ENCODE assay signal across 8 mouse cellular contexts in the genomic region with DNA sequence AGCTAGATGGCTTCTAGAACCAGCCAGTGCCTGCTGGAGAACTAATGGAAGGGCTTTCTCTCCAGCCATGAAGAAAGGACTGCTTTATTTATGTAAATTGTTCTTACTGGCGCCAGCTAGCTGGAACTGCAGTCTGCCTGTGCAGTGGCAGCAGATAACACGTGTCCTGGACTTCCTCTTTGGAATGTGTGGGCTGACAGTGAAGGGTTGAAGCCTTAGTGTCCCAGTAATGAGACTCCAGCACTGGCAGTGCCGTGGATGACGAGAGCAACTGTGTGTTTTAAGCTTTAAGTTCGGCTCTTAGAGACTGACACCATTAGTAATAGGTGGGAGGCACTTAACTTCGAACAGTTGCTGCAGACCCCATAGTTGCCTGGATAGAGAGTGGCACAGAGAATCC. TPM values are rescaled to one million over a fixed set of nuclear protein-coding genes. Genes with fewer than 3 reads are reported as not detected.
DNase-seq lines count a peak whose midpoint lies in the region; ATAC-seq and TF ChIP-seq lines count a peak whose summit lies in the region.

No protein-coding gene starts in this region.

- ATAC-seq in hindbrain, embryonic 11.5 days (ENCODE audit: low FRiP score), result peak; percentile 87
- ATAC-seq in megakaryocyte progenitor cell, adult 5-6 weeks (replicated peaks; ENCODE audit: poor library complexity), result peak; percentile 93

- H3K4me1 ChIP-seq in hindbrain, embryonic 11.5 days (replicated peaks; ENCODE audit: control insufficient read depth, insufficient read depth, low read length), result peaks cover 7% of the 10 kb centered on the region
- H3K4me1 ChIP-seq in limb, embryonic 10.5 days, result peaks cover 25% of the 10 kb centered on the region

- no peak overlapping the region for H3K9ac ChIP-seq in hindbrain, embryonic 11.5 days (ENCODE audit: low read depth, low read length)

- TF ChIP-seq CTCF in layer of hippocampus, adult 2 months (conservative IDR thresholded peaks at IDR 0.05), result peak; percentile 36

- no peaks in the 10 kb centered on the region for H3K36me3 ChIP-seq in hindbrain, embryonic 11.5 days (ENCODE audit: control insufficient read depth, insufficient read depth, low read length)
- H3K36me3 ChIP-seq in limb, embryonic 10.5 days, result peaks cover 29% of the 10 kb centered on the region

- H3K27me3 ChIP-seq in hindbrain, embryonic 11.5 days (ENCODE audit: control insufficient read depth, insufficient read depth, low read length), result no peaks in the 10 kb centered on the region
- H3K27me3 ChIP-seq in limb, embryonic 10.5 days (ENCODE audit: low read depth, poor library complexity, severe bottlenecking), result no peaks in the 10 kb centered on the region

- peak in 1 of 2 experiments; percentile 66 for DNase-seq in layer of hippocampus, adult 2 months (ENCODE audit: low spot score in 2 of 2)
- DNase-seq in layer of hippocampus, postnatal 25 days (ENCODE audit: extremely low spot score in 1 of 2, low spot score in 1 of 2), result no peak
- DNase-seq in cerebellum, adult 8-10 months, result peak; percentile 61
- peak; percentile 40 for DNase-seq in forelimb bud, embryonic 11.5 days (ENCODE audit: low read depth, low spot score)
- peak; percentile 68 for DNase-seq in hindbrain, embryonic 11.5 days (ENCODE audit: low spot score)
- DNase-seq in limb, embryonic 10.5 days (ENCODE audit: low spot score), result peak; percentile 55
- peak; percentile 63 for DNase-seq in telencephalon, adult 2 months (ENCODE audit: low read depth, low spot score)

- peak overlapping the region; percentile 24 for H3K4me3 ChIP-seq in layer of hippocampus, adult 2 months
- no peak overlapping the region for H3K4me3 ChIP-seq in hindbrain, embryonic 11.5 days (ENCODE audit: low read depth, low read length)
- no peak overlapping the region for H3K4me3 ChIP-seq in limb, embryonic 10.5 days

- no peaks in the 10 kb centered on the region for H3K9me3 ChIP-seq in hindbrain, embryonic 11.5 days (ENCODE audit: control insufficient read depth, low read length)
- no peaks in the 10 kb centered on the region for H3K9me3 ChIP-seq in limb, embryonic 10.5 days (replicated peaks)

- WGBS in hindbrain, embryonic 11.5 days, result 20% methylated on average over 6 of the region's 6 CpGs
- 11% methylated on average over 6 of the region's 6 CpGs for WGBS in limb, embryonic 10.5 days

- no peak overlapping the region for H3K4me2 ChIP-seq in hindbrain, embryonic 11.5 days (replicated peaks; ENCODE audit: low read depth, low read length)

- peak overlapping the region; percentile 85 for H3K27ac ChIP-seq in layer of hippocampus, adult 2 months
- peak overlapping the region; percentile 74 for H3K27ac ChIP-seq in hindbrain, embryonic 11.5 days (ENCODE audit: low read depth, low read length)
- H3K27ac ChIP-seq in limb, embryonic 10.5 days, result peak overlapping the region; percentile 79

RNA-seq across cellular contexts. Expression of gene Atf7ip, which starts 37.2 kb away (rescaled TPM):
- total RNA-seq in layer of hippocampus, adult 2 months (2021), result 100 to 1,000 TPM; 103 to 116 TPM
- total RNA-seq in layer of hippocampus, postnatal 25 days (2021), result 100 to 1,000 TPM; 105 to 131 TPM
- 54.1 and 73.7 TPM in 2 replicates for polyA plus RNA-seq in hindbrain, embryonic 11.5 days (2014; fragmentation: Nextera tagmentation; extraction: Ambion mirVana)
- 40.0 and 49.9 TPM in 2 replicates for polyA plus RNA-seq in limb, embryonic 10.5 days (2016; fragmentation: Nextera tagmentation; extraction: Ambion mirVana)
- total RNA-seq in megakaryocyte progenitor cell, adult 5-6 weeks (2015), result 83.1 and 106 TPM in 2 replicates
- 30.1 and 39.4 TPM in 2 replicates for total RNA-seq in megakaryocyte progenitor cell, adult 5-6 weeks (2017)

Comparison
In these comparisons a context has a peak if more than half of its experiments do, and no peak if none do; other contexts are left out.
1. DNase-seq: peak in cerebellum, adult 8-10 months (single experiment), forelimb bud, embryonic 11.5 days (single experiment), hindbrain, embryonic 11.5 days (single experiment), limb, embryonic 10.5 days (single experiment) and telencephalon, adult 2 months (single experiment); none in layer of hippocampus, postnatal 25 days (0 of 2).
2. Peak in every context shown above with its lines, with median percentiles within 50 percentile points of each other: H3K27ac ChIP-seq.